Mouse (Mus musculus): ENCODE data around the gene Btaf1. TPM values are rescaled to one million over a fixed set of nuclear protein-coding genes. Genes with fewer than 3 reads are reported as not detected.

Btaf1 gene
- polyA plus RNA-seq, 1 experiment = 4.0 TPM

DNA sequence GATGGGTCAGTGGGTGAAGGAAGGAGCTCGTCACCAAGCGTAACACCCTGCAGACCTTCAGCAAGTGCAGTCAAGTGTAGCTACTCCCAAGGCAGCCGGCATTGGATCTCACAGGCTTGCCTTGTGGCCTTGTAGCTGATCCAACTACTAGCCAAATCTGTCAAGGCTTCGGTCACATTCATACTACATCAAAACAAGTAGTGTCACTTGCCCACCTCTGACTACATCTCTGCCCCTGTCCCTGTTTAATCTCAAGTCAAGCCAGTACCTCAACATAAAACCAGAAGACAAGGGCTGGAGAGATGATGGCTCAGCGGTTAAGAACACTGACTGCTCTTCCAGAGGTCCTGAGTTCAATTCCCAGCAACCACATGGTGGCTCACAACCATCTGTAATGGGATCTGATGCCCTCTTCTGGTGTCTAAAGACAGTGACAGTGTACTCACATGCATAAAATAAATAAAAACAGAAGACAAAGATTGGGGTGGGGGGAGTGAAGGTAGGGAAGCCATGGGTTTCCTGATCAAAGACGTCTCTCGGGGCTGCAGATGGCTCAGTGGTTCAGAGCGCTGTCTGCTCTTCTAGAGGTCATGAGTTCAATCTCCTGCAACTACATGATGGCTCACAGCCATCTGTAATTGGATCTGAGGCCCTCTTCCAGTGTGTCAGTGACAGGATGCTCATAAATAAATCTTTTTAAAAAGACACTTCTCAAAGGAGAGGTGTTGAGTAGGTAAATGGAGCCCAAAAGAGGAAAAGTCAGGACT is 88.5 kb downstream of the Btaf1 start:
- WGBS = 88% methylated on average over 8 of the region's 8 CpGs
- no peak for DNase-seq (ENCODE audit: low read depth, low spot score)

DNA sequence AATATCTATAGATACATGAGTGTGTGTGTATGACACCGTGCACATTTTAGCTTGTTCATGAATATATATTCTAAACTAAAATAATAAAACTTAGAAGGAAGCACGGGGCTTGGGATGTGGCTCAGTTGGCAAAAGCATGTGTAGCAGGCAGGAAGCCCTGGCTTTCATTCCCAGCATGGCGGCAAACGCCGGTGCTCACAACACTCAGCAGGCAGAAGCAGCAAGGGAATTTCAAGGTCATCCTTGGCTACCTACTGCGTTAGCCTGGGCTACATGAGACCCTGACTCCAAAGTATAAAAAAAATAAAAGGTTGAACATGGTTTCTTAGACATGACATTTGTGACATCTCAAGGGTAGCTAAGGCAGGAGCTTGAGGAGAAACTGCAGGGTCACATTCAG is 91.0 kb downstream of the Btaf1 start:
- WGBS = 91% methylated on average over 6 of the region's 6 CpGs
- no peak for DNase-seq (ENCODE audit: low read depth, low spot score)

DNA sequence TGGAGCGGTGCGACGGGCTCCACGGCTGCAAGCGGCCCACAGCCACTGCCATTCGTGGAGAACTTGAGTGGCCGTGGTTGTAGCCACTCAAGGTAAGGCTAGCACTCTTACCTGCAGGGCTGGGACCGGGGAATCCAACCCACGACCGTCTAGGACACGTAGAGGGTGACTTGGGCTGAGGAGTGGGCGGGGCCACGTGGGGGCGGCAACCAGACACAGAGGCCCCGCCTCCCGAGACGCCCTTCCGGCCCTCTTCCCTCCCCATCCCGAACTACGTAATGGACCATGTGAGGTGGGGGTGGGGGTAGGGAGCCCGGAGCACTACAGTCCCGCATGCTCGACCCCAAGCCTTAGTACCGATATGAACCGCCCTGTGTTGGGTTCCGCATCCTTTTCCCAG is 92.5 kb downstream of the Btaf1 start:
- DNase-seq (ENCODE audit: low read depth, low spot score) = peak; percentile 42
- 4% methylated on average over 26 of the region's 26 CpGs for WGBS

DNA sequence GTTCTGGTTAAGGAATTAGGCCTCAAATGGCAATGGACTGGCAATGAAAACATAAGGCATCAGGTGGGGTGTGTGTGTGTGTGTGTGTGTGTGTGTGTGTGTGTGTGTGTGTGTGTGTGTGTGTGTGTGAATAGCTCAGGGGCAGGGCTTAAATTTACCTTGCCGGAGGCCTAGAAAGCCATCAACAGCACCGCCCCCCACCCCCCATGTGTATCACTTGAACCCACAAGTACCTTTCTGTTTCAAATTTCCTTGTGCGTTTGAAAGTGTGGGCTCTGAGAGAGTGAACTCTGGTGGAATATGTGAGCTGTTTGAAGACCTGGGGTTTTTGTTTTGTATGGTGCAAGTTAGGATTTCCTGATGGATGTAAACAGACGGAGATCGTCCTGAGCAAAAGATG is 93.1 kb downstream of the Btaf1 start:
- 40% methylated on average over 5 of the region's 5 CpGs for WGBS
- DNase-seq (ENCODE audit: low read depth, low spot score) = no peak

DNA sequence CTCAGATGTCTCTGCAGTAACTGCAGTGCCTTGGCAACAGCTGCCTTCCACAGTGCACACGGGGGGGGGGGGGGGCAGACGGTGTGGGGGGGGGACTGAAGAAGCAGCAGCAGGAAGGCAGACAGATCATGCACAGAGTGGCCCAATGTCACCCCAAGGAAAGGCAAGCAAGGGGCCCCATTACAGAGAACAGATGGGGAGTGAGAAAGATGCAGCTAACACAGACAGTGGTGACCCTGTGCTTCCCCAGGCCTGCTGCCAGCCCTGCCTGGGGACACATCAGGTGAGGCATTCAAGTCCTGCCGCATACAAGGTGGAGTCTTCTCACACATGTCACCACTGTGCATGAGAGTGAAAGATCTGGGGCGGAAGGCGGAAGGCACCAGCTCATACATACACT is 94.7 kb downstream of the Btaf1 start:
- WGBS = 55% methylated on average over 5 of the region's 5 CpGs
- DNase-seq (ENCODE audit: low read depth, low spot score) = no peak

DNA sequence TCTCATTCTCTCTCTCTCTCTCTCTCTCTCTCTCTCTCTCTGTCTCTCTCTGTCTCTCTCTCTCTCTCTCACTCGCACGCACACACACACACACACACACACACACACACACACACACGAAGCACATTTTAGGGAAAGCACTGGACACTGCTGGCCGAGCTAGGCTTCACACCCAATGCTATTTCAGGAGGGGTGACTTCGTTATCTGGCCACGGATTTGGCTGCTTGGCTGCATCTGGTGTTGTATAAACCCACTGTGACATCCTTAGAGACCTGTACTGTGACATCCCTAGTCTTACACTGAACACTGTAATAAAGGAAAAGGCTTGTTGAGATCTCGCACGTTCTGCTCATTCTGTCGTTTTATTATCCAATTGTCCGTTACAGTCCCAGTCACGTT is 95.1 kb downstream of the Btaf1 start:
- DNase-seq (ENCODE audit: low read depth, low spot score) = no peak
- 76% methylated on average over 11 of the region's 11 CpGs for WGBS

DNA sequence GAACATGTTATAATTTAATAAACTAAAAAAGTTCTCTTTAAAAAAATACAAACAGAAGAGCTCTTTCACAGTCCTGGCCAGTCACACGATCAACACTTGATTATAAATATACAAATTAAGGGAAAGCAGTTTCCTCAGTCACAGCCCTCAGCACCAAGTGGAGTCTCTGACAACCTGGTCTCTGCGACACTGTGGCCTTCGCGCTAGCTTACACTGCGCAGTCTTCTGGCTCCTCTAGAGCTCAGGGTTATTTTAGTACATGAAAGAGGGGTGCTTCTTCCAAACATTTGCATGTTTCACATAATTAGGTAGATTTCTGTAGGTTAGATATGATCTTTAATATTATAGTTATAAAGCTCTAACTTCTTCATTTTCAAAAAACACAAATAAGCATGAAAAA is 96.3 kb downstream of the Btaf1 start:
- 91% methylated on average over 5 of the region's 5 CpGs for WGBS
- no peak for DNase-seq (ENCODE audit: low read depth, low spot score)

DNA sequence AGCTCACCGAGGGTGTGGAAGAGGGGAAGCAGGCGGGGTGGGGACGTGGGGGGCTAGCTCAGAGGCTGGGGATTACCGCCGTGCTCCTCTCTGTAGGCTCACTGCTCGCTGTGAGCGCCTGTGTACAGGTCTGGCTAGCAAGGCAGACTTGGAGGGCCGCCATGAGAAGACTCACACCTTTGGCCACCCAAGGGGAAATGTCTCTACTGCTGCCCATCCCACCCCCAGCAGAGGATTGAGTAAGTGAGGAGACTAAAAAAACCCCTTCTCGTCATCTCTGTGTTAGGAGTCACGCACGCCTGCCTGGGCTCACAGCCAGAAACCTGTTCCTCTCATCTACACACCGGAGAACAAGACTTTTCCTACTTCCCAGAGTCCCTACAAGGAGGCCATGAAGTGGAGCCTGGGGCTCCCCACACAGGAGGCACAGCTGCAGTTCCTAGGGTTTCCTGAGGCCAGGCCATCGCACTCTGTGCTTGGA is 100.0 kb downstream of the Btaf1 start:
- no peak for DNase-seq (ENCODE audit: low read depth, low spot score)
- WGBS = 79% methylated on average over 13 of the region's 13 CpGs

DNA sequence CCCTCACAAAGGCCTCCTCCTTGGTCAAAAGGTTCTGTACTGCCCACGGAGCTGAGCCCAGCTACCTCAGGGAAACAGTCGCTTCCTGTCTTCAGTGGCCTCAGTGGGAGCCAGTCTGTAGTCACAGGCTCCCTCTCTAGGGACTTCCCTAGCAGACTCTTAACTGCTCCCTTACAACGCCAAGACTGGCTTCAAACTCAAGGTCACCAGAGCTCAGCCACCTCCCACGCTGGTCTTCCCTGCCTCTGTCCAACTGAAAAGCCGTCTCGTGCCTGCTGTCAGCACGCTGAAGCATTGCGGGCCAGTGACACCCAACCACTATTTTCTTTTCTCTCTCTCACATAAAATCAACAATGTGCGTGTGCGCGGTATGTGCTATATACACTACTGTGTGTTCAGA is 100.5 kb downstream of the Btaf1 start:
- WGBS = 65% methylated on average over 11 of the region's 11 CpGs
- DNase-seq (ENCODE audit: low read depth, low spot score) = no peak

DNA sequence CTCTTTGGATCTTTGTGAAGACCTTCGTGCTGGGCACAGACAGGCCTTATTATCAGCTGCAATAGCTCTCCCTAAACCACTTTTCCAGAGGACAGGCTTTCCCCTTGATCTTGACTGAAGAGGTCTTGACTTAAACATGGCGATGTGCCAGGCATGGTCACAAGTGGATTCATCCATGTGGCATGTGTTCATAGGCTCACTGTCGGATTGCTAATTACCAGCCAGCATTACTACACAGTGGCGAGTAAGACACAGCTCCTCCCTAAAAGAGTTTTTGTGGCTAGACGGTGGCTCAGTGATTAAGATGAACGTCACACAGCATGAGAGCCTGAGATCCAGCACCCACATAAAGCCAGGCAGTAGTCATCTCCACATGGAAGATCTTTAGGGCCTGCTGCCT is 103.9 kb downstream of the Btaf1 start:
- WGBS = 94% methylated on average over 6 of the region's 6 CpGs

DNA sequence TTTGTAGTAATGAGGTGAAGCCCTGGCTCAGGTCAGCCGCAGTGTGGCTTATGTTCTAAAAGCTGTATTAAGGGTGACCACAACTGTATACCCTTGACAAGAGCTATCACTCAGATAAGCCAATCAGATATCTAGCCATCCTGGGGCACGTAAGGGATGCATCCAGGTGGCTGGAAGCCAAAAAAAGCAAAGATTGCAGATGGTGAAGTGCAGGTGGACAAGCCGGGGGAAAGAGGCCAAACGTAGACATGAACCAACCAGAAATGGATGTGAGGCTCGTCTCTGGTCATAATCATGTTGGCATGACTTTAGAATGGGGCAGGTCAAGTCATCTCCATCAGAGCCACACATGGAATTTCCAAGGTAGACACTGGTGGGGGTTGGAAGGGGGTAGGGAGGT is 105.6 kb downstream of the Btaf1 start:
- WGBS = 78% methylated on average over 5 of the region's 5 CpGs
- no peak for DNase-seq (ENCODE audit: low read depth, low spot score)

More for the DNA sequence above, 103.9 kb downstream of the Btaf1 start:
- DNase-seq (ENCODE audit: low read depth, low spot score) = no peak

DNA sequence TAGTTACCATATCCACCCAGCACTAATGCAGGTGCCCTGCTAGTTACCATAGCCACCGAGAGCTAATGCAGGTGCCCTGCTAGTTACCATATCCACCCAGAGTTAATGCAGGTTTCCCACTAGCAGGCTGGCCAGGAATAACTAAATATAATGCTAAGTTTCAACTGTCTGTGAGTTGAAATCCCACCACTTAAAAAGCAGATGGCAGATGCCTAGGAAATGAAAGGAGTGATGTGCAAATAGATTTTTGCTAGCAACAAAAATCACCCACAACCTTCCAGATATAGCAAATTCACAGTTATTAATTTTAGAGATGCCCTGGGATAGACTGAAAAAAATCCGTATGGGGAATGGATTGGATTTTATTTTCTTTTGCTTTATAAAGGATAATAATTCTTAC is 106.5 kb downstream of the Btaf1 start:
- WGBS = 64% methylated on average over 2 of the region's 2 CpGs
- no peak for DNase-seq (ENCODE audit: low read depth, low spot score)

DNA sequence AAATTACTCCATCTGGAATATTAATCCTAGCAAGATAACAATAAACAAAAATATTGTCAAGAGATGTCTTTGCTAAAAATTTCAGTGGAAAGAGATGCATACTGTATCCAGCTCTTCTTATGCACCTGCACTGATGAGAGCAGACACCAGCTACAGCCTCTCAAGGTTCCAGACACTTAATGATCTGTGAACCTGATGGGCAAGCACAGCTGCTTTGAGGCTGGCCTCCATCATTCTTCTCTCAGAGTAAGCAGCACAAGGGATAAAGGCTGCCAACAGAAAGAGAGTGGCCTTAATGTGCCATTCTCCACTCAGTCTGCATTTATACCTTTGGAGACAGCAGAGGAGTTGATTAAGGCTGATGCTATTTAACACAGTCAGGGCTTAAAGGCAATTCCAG is 115.0 kb downstream of the Btaf1 start:
- DNase-seq (ENCODE audit: low read depth, low spot score) = no peak

DNA sequence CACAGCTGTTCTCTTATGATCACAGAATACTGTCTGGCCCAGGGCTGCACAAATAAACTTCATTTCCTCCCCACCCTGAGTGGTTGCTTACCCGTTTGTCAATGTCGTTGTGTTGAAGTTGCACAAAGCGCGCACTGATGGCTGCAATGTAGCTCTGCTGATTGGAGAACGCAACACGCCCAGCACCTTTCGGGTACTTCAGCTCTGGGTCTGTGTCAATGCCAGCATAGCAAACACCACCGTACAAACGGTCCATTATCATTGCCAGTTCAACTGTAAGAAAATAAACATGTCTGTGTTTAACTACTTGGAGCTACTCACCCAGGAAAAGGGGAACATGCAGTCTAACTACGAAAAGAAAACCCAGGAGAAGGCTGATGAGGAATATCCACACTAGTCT is 118.6 kb downstream of the Btaf1 start:
- DNase-seq (ENCODE audit: low read depth, low spot score) = no peak
- 46% methylated on average over 10 of the region's 10 CpGs for WGBS

DNA sequence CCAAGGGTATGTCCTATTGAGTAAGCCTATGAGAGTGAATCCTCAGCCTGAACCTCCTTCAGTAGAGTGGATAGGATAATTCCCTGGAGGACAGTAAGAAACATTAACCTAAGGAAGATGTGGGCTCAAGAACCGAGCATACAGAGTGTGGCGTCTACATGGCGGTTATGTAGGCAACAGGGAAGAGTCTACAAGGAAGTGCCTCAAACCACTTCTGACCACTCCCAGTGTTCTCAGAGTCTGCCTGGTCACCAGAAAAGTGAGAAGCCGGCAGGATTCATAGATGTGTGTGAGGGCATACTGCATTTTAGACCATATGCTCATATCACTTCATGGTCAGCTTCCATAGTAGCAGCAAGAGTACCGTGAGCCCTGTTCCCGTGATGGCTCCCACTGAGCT is 122.6 kb downstream of the Btaf1 start:
- 84% methylated on average over 6 of the region's 6 CpGs for WGBS

DNA sequence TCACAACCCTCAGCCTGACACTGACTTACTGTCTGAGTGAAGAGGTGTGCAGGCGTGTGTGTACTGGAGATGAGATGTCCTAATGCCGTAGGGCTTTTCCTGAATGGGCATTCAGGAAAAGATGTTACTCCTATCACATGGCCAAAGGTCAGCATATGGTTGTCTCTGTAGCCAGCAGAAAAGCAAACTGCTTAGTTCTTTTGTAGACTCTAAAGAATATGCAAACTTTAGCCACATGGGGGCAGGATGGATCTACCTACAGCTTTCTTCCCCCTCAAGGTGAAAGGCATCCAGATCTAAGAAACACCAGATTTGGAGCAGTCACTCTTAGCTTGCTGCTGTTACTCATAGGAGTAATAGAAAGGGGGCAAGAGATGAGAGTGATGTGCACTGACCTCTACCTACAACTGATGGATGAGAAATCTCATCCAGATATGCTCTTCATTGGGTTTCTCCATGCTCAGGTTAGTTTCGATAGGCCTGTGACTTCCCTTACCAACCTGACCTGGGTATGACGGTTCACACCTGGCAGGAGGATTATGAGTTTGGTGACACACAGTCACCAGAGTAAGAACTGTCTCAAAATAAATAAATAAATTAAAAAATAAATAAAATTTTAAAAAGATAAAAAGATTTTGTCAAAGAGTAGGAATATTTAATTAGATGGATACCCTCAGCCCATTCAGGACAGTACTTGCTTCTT is 124.9 kb downstream of the Btaf1 start:
- 66% methylated on average over 4 of the region's 4 CpGs for WGBS
- peak; percentile 52 for DNase-seq (ENCODE audit: low read depth, low spot score)

More for the DNA sequence above, 122.6 kb downstream of the Btaf1 start:
- DNase-seq (ENCODE audit: low read depth, low spot score) = no peak

DNA sequence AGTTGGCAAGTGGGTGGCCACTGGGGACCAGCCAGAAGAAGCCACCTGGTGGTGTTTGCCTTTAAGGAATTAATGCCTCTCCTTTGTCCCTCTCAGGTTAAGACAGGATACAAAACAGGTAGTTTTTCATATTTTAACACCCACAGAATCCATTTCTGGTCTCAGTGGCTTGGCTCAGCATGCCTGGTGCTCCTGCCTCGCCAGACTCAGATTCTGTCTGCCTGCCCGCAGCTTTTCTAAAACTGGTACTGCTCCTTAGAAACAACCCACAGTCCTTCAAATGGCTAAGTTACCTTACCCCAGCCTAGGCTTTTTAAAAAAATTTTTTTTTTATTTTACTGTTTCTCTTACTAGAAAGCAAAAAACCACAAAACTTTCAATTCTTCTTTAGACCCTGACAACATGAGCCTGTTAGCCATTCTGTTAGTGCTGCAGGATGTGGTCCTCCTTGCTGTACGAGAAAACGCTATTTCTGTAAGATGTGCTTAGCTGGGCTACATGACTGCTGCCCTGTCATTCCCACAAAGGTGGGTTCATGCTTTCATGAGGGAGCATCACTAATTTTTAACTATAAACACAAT is 130.2 kb downstream of the Btaf1 start:
- 83% methylated on average over 4 of the region's 4 CpGs for WGBS

DNA sequence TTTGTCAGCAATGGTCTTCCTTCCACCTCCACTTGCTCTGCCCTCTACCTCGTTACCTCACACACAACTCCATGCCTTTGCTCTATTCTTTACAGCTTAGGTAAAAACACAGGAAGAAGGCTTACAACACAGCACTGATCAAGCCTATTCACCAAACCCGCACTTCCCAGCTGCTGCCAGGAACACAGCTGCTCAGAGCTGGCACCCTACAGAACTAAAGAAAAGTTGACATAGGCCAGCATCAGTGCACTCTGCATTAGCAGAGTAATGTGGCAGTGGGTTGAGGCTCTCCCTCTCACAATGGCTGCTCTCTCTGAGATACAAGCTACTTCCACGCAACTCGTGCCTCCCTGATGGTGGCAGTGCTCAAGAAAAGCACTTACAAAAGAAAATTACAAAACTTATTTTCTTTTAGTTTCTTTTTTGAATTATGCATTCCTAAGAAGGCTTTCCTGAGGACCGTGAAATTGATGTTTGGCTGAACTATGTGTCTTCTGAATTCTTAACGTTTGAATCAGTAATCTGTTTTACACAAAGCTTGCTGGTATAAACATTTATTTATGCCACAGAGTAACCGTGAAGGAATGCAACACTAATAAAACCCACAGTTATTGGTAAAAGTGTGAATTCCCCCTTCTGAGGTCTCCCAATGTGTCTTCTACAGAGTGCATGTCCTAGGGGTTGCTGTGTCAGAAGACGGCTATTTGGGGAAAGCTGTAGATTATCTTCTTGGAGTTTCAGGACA is 131.5 kb downstream of the Btaf1 start:
- 69% methylated on average over 8 of the region's 8 CpGs for WGBS
- no peak for DNase-seq (ENCODE audit: low read depth, low spot score)

More for the DNA sequence above, 130.2 kb downstream of the Btaf1 start:
- no peak for DNase-seq (ENCODE audit: low read depth, low spot score)

DNA sequence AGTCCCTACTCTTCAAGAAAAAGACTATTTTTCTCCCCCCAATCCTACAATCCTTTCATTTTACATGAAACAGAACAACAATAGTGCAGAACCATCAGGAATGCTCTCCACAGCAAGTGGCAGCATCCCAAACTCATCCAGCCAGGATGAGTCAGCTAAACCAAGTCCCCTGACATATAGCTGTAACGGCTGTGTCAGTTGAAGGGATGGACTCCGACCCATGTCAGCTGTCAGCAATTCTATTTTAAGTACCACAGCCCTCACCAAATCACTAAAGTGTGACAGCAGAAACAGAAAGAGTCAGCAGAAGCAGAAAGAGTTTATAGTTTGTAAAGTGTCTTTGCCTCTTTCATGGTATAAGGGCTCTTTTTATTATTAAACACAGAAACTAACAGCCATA is 133.7 kb downstream of the Btaf1 start:
- no peak for DNase-seq (ENCODE audit: low read depth, low spot score)
- WGBS = 16% methylated on average over 2 of the region's 2 CpGs

DNA sequence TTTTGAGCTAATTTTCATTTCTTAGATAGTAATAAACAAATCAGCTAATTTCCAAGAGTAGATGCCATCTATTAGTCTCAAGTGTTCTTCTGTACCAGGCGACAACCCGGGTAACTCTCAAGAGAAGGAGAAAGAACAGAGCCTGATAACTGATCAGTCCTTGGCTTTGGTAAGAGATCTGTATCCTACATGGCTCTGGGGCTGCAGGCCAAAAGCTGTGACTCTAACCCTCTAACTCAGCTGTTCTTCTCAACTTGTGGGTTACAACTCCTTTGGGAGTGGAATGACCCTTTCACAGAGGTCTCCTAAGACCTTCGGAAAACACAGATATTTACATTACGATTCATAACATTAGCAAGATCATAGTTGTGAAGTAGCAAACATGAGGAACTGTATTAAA is 134.2 kb downstream of the Btaf1 start:
- DNase-seq (ENCODE audit: low read depth, low spot score) = no peak
- WGBS = 66% methylated on average over 4 of the region's 4 CpGs
